Mouse (Mus musculus): ENCODE data around the gene Mlycd. TPM values are rescaled to one million over a fixed set of nuclear protein-coding genes. Genes with fewer than 3 reads are reported as not detected.

The Mlycd gene
- polyA plus RNA-seq, 1 experiment from 2014 or later = 14.2 TPM

DNA sequence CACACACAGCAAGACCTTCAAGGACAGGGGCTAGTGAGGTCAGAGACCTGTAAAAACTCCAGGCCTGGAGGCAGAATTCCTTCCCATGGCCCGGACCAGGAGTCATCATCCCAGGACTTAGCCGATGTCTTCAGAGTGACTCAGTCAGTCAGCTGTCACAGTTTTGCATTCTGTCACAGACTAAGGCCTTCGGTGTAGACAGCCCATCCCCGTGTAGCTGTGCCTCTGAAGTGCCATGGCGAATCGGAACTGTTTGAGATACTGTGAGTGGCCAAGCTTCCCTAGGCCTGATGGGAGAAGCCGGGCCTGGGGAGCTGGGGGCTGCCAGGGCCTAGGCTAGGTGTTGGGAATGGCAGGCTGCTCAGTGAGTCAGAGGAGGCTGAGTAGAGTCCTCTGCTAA is 36.0 kb downstream of the Mlycd start:
- no peak for ATAC-seq (replicated peaks; ENCODE audit: insufficient number of reproducible peaks, low FRiP score, low TSS enrichment)
- WGBS (ENCODE audit: insufficient replicate concordance) = 61% methylated on average over 7 of the region's 7 CpGs

DNA sequence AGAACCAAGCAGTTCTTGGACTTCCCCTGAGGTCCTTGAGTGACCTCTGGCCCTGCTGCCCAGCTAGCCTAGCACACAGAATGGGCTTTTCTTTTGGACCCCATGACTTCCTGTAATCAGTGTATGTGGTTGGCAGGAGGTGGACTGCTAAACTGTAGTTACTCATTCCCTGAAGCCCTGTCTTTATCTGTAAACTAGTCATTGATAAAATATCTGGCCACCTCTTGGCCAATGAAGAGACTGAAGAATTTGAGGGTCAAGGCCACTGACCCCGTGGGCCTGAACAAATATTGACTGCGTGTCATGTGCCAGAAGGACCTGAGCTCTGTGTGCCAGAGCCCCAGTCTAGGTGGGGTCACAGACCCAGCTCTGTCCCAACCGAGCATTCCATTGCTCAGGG is 37.7 kb downstream of the Mlycd start:
- H3K27me3 ChIP-seq (ENCODE audit: control insufficient read depth, insufficient read depth, low read length) = no peaks in the 10 kb centered on the region; the same call in 1 of the 2 replicates
- 37% methylated on average over 3 of the region's 3 CpGs for WGBS (ENCODE audit: insufficient replicate concordance)
- ATAC-seq (replicated peaks; ENCODE audit: insufficient number of reproducible peaks, low FRiP score, low TSS enrichment) = no peak
- H3K4me1 ChIP-seq (ENCODE audit: control insufficient read depth, insufficient read depth, low read length) = peaks cover 9% of the 10 kb centered on the region; the same call in 1 of the 2 replicates
- no peak overlapping the region for H3K4me2 ChIP-seq
- no peak overlapping the region for H3K4me3 ChIP-seq (ENCODE audit: low read depth, low read length)
- H3K9ac ChIP-seq (ENCODE audit: low read depth, low read length) = no peak overlapping the region
- H3K36me3 ChIP-seq (ENCODE audit: control insufficient read depth, insufficient read depth, low read length) = no peaks in the 10 kb centered on the region
- H3K27ac ChIP-seq (ENCODE audit: low read depth, low read length) = no peak overlapping the region
- no peaks in the 10 kb centered on the region for H3K9me3 ChIP-seq (replicated peaks; ENCODE audit: control insufficient read depth, low read length)

More for the DNA sequence above, 36.0 kb downstream of the Mlycd start:
- no peaks in the 10 kb centered on the region for H3K36me3 ChIP-seq (ENCODE audit: control insufficient read depth, insufficient read depth, low read length)
- no peaks in the 10 kb centered on the region; the same call in 1 of the 2 replicates for H3K27me3 ChIP-seq (ENCODE audit: control insufficient read depth, insufficient read depth, low read length)
- no peaks in the 10 kb centered on the region for H3K4me1 ChIP-seq (ENCODE audit: control insufficient read depth, insufficient read depth, low read length)
- H3K9ac ChIP-seq (ENCODE audit: low read depth, low read length) = no peak overlapping the region
- H3K4me2 ChIP-seq = no peak overlapping the region
- no peak overlapping the region for H3K4me3 ChIP-seq (ENCODE audit: low read depth, low read length)
- H3K27ac ChIP-seq (ENCODE audit: low read depth, low read length) = no peak overlapping the region
- H3K9me3 ChIP-seq (replicated peaks; ENCODE audit: control insufficient read depth, low read length) = no peaks in the 10 kb centered on the region

DNA sequence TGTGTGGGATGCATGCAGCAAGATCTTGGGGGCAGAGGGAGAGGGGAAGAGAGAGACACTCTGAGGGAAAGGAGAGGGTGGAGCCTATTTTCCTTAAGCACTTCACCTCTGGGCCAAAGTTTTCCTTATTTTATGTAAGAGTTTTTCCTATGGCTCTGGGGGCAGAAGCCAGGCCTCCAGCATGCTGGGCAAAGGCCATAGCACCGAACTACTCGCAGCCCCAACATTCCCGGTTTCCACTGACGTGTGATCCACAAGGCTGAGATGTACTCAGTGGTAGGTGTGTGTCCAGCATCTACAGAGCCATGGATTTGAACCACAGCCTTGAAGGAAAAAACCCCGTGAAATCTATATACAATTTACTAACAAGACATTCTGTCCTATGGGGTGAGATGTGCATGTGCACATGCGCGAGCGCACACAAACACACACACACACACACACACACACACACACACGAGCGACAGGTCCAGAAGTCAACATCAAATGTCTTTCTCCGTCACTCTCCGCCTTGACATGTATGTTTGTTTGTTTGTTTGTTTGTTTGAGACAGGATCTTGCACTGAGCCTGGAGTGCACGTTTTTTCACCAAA is 39.0 kb downstream of the Mlycd start, which contains the start of gene Osgin1:
TSS of gene Osgin1 (plus strand) at position 543 of the 593 bp plus-strand sequence.
- H3K36me3 ChIP-seq (ENCODE audit: control insufficient read depth, insufficient read depth, low read length) = no peaks in the 10 kb centered on the region

DNA sequence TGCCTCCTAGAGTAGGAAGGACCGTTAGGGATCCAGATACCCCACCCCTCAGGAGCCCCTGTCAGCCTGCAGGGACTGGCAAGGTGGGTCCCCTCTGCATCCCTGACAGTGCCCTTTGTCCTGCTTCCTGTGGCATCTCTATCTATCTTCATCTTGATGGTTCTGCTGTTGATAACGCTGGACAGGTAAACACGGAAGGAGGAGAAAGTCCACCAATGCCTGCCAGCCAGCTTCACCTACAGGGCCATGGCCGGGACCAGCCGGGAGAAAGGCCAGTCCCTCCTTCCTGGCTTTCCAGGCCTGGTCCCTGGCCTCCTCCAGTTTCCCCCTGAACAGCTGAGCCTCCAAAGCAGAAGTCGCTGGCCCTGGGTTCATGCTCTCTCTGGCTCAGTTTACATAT is 39.9 kb downstream of the Mlycd start:
- ATAC-seq (replicated peaks; ENCODE audit: insufficient number of reproducible peaks, low FRiP score, low TSS enrichment) = no peak

More for the DNA sequence above, 39.0 kb downstream of the Mlycd start, which contains the start of gene Osgin1:
- no peak within 1 kb of the TSS for H3K4me3 ChIP-seq (ENCODE audit: low read depth, low read length)
- no peaks in the 10 kb centered on the region; the same call in none of the 2 replicates for H3K27me3 ChIP-seq (ENCODE audit: control insufficient read depth, insufficient read depth, low read length)
- no peak within 1 kb of the TSS for H3K27ac ChIP-seq (ENCODE audit: low read depth, low read length)
- H3K9ac ChIP-seq (ENCODE audit: low read depth, low read length) = no peak within 1 kb of the TSS
- H3K9me3 ChIP-seq (replicated peaks; ENCODE audit: control insufficient read depth, low read length) = no peaks in the 10 kb centered on the region
- H3K4me1 ChIP-seq (ENCODE audit: control insufficient read depth, insufficient read depth, low read length) = peaks cover 9% of the 10 kb centered on the region; the same call in 1 of the 2 replicates
- WGBS (ENCODE audit: insufficient replicate concordance) = 84% methylated on average over 13 of the region's 13 CpGs
- H3K4me2 ChIP-seq = no peak within 1 kb of the TSS
- no peak for ATAC-seq (replicated peaks; ENCODE audit: insufficient number of reproducible peaks, low FRiP score, low TSS enrichment)

DNA sequence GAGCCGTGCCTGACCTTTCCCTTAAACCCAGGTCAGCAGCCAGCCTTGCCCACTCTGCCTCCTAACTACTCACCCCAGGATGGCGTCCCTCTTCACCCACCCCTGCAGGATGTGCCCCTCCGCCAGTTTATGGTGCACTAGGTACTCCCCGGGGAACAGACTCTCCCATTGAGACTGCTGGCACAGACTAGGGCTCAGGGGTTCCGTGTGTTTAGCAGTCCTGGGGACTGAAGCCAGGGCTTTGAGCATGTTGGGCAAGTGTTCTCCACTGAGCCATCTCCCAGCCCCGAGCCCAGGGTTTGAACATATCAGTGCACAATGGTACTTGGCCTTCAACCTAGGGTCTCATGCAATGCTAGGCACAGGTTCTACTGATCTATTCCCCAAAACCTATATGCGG is 40.8 kb downstream of the Mlycd start:
- ATAC-seq (replicated peaks; ENCODE audit: insufficient number of reproducible peaks, low FRiP score, low TSS enrichment) = no peak
- no peak overlapping the region for H3K4me3 ChIP-seq (ENCODE audit: low read depth, low read length)
- H3K27ac ChIP-seq (ENCODE audit: low read depth, low read length) = no peak overlapping the region
- H3K4me2 ChIP-seq = no peak overlapping the region
- H3K4me1 ChIP-seq (ENCODE audit: control insufficient read depth, insufficient read depth, low read length) = peaks cover 9% of the 10 kb centered on the region; the same call in 1 of the 2 replicates
- no peaks in the 10 kb centered on the region for H3K9me3 ChIP-seq (replicated peaks; ENCODE audit: control insufficient read depth, low read length)
- H3K27me3 ChIP-seq (ENCODE audit: control insufficient read depth, insufficient read depth, low read length) = peaks cover 2% of the 10 kb centered on the region
- no peak overlapping the region for H3K9ac ChIP-seq (ENCODE audit: low read depth, low read length)
- WGBS (ENCODE audit: insufficient replicate concordance) = 77% methylated on average over 7 of the region's 7 CpGs
- H3K36me3 ChIP-seq (ENCODE audit: control insufficient read depth, insufficient read depth, low read length) = no peaks in the 10 kb centered on the region

More for the DNA sequence above, 39.9 kb downstream of the Mlycd start:
- Histone ChIP-seq H3K4me1 (ENCODE audit: control insufficient read depth, insufficient read depth, low read length) (peaks cover 9% of the 10 kb centered on the region; the same call in 1 of the 2 replicates), H3K27ac (ENCODE audit: low read depth, low read length) (no peak overlapping the region), H3K36me3 (ENCODE audit: control insufficient read depth, insufficient read depth, low read length) (no peaks in the 10 kb centered on the region), H3K4me3 (ENCODE audit: low read depth, low read length) (no peak overlapping the region), H3K27me3 (ENCODE audit: control insufficient read depth, insufficient read depth, low read length) (no peaks in the 10 kb centered on the region; the same call in none of the 2 replicates), H3K9ac (ENCODE audit: low read depth, low read length) (no peak overlapping the region), H3K9me3 (replicated peaks; ENCODE audit: control insufficient read depth, low read length) (no peaks in the 10 kb centered on the region), H3K4me2 (no peak overlapping the region)
- WGBS (ENCODE audit: insufficient replicate concordance) = 63% methylated on average over 6 of the region's 6 CpGs

DNA sequence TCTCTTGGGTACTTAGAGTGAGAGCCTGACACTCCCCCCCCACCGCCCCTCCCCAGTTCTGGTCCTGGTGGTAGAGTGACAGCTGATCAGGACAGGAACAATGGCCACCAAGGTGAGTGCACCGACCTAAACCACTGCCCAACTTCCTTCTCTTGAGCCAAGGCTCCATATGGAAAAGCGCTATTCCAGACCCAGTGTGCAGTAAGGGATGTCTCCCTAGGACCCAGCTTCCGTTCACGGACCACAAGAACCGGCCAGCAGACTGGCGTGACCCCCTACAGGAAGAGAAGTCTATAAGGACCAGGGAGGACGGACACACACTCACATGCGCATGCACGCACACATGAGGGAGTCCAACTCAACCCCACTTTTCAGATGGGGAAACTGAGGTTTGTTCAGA is 41.7 kb downstream of the Mlycd start:
- ATAC-seq (replicated peaks; ENCODE audit: insufficient number of reproducible peaks, low FRiP score, low TSS enrichment) = no peak
- H3K27me3 ChIP-seq (ENCODE audit: control insufficient read depth, insufficient read depth, low read length) = peaks cover 2% of the 10 kb centered on the region

DNA sequence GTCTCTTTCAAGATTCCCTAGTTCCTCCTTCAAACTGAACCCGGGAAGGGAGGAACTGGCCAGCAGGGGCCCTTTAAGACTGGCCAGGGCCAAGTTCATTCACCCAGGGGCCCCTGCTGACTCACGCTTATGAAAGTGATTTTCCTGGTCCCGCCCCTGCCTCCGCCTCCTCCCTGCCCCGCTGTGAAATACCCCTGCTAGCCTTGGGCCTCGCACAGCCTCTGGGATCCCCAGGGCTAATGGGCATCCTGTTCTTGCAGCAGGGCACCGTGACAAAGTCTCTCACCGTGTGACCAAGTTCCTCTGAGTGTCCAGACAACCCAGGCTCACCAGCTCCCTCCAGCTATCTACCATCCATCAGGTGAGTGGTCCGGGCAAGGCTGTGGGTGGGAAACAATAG is 42.3 kb downstream of the Mlycd start:
- no peak for ATAC-seq (replicated peaks; ENCODE audit: insufficient number of reproducible peaks, low FRiP score, low TSS enrichment)
- peak overlapping the region; percentile 19; the same call in 1 of the 2 replicates for H3K4me2 ChIP-seq
- no peak overlapping the region for H3K4me3 ChIP-seq (ENCODE audit: low read depth, low read length)
- WGBS (ENCODE audit: insufficient replicate concordance) = 13% methylated on average over 9 of the region's 9 CpGs
- H3K27ac ChIP-seq (ENCODE audit: low read depth, low read length) = no peak overlapping the region
- no peak overlapping the region for H3K9ac ChIP-seq (ENCODE audit: low read depth, low read length)
- H3K27me3 ChIP-seq (ENCODE audit: control insufficient read depth, insufficient read depth, low read length) = peaks cover 7% of the 10 kb centered on the region
- H3K4me1 ChIP-seq (ENCODE audit: control insufficient read depth, insufficient read depth, low read length) = peaks cover 9% of the 10 kb centered on the region; the same call in 1 of the 2 replicates
- H3K9me3 ChIP-seq (replicated peaks; ENCODE audit: control insufficient read depth, low read length) = no peaks in the 10 kb centered on the region
- H3K36me3 ChIP-seq (ENCODE audit: control insufficient read depth, insufficient read depth, low read length) = no peaks in the 10 kb centered on the region

More for the DNA sequence above, 41.7 kb downstream of the Mlycd start:
- Histone ChIP-seq H3K9ac (ENCODE audit: low read depth, low read length) (no peak overlapping the region), H3K27ac (ENCODE audit: low read depth, low read length) (no peak overlapping the region), H3K9me3 (replicated peaks; ENCODE audit: control insufficient read depth, low read length) (no peaks in the 10 kb centered on the region), H3K4me1 (ENCODE audit: control insufficient read depth, insufficient read depth, low read length) (peaks cover 9% of the 10 kb centered on the region; the same call in 1 of the 2 replicates), H3K4me3 (ENCODE audit: low read depth, low read length) (no peak overlapping the region), H3K4me2 (no peak overlapping the region), H3K36me3 (ENCODE audit: control insufficient read depth, insufficient read depth, low read length) (no peaks in the 10 kb centered on the region)
- 80% methylated on average over 10 of the region's 10 CpGs for WGBS (ENCODE audit: insufficient replicate concordance)

DNA sequence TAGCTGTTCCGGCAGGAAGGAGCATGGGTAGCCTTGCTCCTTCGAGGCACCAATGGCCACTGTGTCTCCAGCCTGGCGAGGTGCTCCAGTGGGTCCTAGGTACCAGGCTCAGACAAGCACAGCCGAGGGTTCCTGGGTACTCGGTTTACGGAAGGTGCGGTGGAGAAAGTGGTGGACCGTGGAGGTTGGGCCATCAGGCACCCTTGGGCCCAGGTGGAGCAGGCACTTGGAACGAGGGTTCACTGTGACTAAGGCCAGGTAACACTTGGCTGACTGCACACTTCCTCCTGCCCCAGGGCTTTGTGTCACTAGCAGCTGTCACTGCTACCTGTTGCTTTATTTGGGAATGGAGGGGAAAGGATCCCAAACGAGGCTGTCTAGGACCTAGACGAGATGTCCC is 42.8 kb downstream of the Mlycd start:
- Histone ChIP-seq H3K4me3 (ENCODE audit: low read depth, low read length) (no peak overlapping the region), H3K4me2 (no peak overlapping the region), H3K27me3 (ENCODE audit: control insufficient read depth, insufficient read depth, low read length) (peaks cover 12% of the 10 kb centered on the region), H3K9me3 (replicated peaks; ENCODE audit: control insufficient read depth, low read length) (no peaks in the 10 kb centered on the region), H3K9ac (ENCODE audit: low read depth, low read length) (no peak overlapping the region), H3K36me3 (ENCODE audit: control insufficient read depth, insufficient read depth, low read length) (no peaks in the 10 kb centered on the region), H3K4me1 (ENCODE audit: control insufficient read depth, insufficient read depth, low read length) (peaks cover 9% of the 10 kb centered on the region; the same call in 1 of the 2 replicates), H3K27ac (ENCODE audit: low read depth, low read length) (no peak overlapping the region)
- ATAC-seq (replicated peaks; ENCODE audit: insufficient number of reproducible peaks, low FRiP score, low TSS enrichment) = no peak
- WGBS (ENCODE audit: insufficient replicate concordance) = 68% methylated on average over 11 of the region's 11 CpGs

DNA sequence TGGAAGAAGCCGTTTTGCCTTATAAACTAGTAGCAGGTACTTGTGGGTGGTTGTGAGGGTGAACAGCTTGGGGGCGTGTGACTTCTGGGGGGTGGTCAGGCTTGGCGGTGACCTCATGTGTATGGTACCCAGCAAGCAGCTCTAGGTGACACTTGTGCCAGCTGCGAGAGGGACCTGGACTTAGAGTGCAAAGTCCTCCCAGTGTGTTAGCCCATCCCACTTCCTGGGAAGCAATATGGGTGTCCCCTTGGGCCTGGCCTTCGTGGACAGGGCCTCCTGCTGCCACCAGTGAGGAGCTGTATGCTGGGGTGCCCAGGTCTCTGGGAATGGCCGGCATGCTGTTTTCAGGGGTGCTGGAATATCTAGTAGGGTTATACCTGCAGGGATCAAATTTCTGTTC is 44.2 kb downstream of the Mlycd start:
- Histone ChIP-seq H3K9me3 (replicated peaks; ENCODE audit: control insufficient read depth, low read length) (no peaks in the 10 kb centered on the region), H3K27me3 (ENCODE audit: control insufficient read depth, insufficient read depth, low read length) (peaks cover 13% of the 10 kb centered on the region), H3K4me1 (ENCODE audit: control insufficient read depth, insufficient read depth, low read length) (peaks cover 9% of the 10 kb centered on the region; the same call in 1 of the 2 replicates), H3K4me2 (no peak overlapping the region), H3K27ac (ENCODE audit: low read depth, low read length) (no peak overlapping the region), H3K4me3 (ENCODE audit: low read depth, low read length) (no peak overlapping the region), H3K36me3 (ENCODE audit: control insufficient read depth, insufficient read depth, low read length) (no peaks in the 10 kb centered on the region), H3K9ac (ENCODE audit: low read depth, low read length) (no peak overlapping the region)
- ATAC-seq (replicated peaks; ENCODE audit: insufficient number of reproducible peaks, low FRiP score, low TSS enrichment) = no peak
- 74% methylated on average over 6 of the region's 6 CpGs for WGBS (ENCODE audit: insufficient replicate concordance)
